Mouse (Mus musculus) lung, embryonic 14.5 days (tissue): ENCODE data around the gene Dhx15. TPM values are rescaled to one million over a fixed set of nuclear protein-coding genes. Genes with fewer than 3 reads are reported as not detected.
A peak's percentile ranks its signal among the peaks of the same experiment; 100 is the strongest.

Experiments used
- ATAC-seq: fragments of 200-750 bp; cut with Nextera tagmentation; 2 replicates; pipeline ENCODE4 v1.8.0; 2017; ENCODE audit warnings: mild to moderate bottlenecking, moderate TSS enrichment, moderate library complexity; ENCODE audit not compliant: insufficient read depth
- DNase-seq: peaks from one replicate; pipeline ENCODE4 v3.0.0-alpha.2; 2015
- H3K27ac ChIP-seq: fragments of 300-500 bp; sonication (generic); 2 replicates; pipeline ENCODE4 v1.5.1; 2014; ENCODE audit warnings: low read depth, mild to moderate bottlenecking, moderate library complexity
- H3K27me3 ChIP-seq: fragments of 300-500 bp; sonication (generic); 2 replicates; pipeline ENCODE4 v1.6.1; 2014; ENCODE audit warnings: low read length, control low read depth; ENCODE audit not compliant: insufficient read depth
- H3K36me3 ChIP-seq: fragments of 300-500 bp; sonication (generic); 2 replicates; pipeline ENCODE4 v1.6.1; 2014; ENCODE audit warnings: control low read depth; ENCODE audit not compliant: insufficient read depth
- H3K4me1 ChIP-seq: fragments of 300-500 bp; sonication (generic); 2 replicates; pipeline ENCODE4 v1.6.1; 2014; ENCODE audit warnings: antibody characterized with exemption, control low read depth; ENCODE audit not compliant: insufficient read depth
- H3K4me2 ChIP-seq: fragments of 300-500 bp; sonication (generic); 2 replicates; pipeline ENCODE4 v1.6.1; 2014; ENCODE audit warnings: mild to moderate bottlenecking
- H3K4me3 ChIP-seq: fragments of 300-500 bp; sonication (generic); 2 replicates; pipeline ENCODE4 v1.5.1; 2014; ENCODE audit warnings: low read depth, low read length
- H3K9ac ChIP-seq: fragments of 300-500 bp; sonication (generic); 2 replicates; pipeline ENCODE4 v1.6.1; 2014
- H3K9me3 ChIP-seq: fragments of 300-500 bp; sonication (generic); 2 replicates; pipeline ENCODE4 v1.6.1; 2016; ENCODE audit warnings: low read depth, low read length, control low read depth
- CTCF ChIP-seq: IDR thresholded peaks from 2 replicates; pipeline ENCODE4 v1.5.1; 2016; ENCODE audit warnings: antibody characterized with exemption, low read depth
- WGBS: fragments of 180-500 bp; shearing (Covaris S2); extraction: QIAGEN DNeasy Blood & Tissue Kit; methylation state at CpG from one replicate; pipeline ENCODE4 v1.1.7; 2014; 5-methylcytosine and 5-hydroxymethylcytosine counted together
- polyA plus RNA-seq: library from polyadenylated mRNA; unstranded; fragments of >200 nt; fragmentation: Nextera tagmentation; extraction: Ambion mirVana; gene quantifications from 2 replicates; pipeline ENCODE4 v1.2.1, GENCODE M21; 2014

The Dhx15 gene
- polyA plus RNA-seq, 1 experiment from 2014 or later, result 96.8 TPM

- 0 out of 2 replicates have a peak overlapping the region, but pooled peaks have one; percentile 36 for H3K27ac ChIP-seq
- H3K27me3 ChIP-seq, result no peaks in the 10 kb centered on the region
- WGBS, result 41% methylated on average over 1 of the region's 1 CpGs
- no peak for DNase-seq
- peak overlapping the region; percentile 93 for H3K4me2 ChIP-seq
- peak overlapping the region; percentile 100 for H3K9ac ChIP-seq
- H3K36me3 ChIP-seq, result no peaks in the 10 kb centered on the region
- peaks cover 8% of the 10 kb centered on the region; the same call in 1 of the 2 replicates for H3K4me1 ChIP-seq
- TF ChIP-seq CTCF, result no peak
- peak overlapping the region; percentile 98 for H3K4me3 ChIP-seq
- H3K9me3 ChIP-seq, result no peaks in the 10 kb centered on the region
- no peak for ATAC-seq
Measured at GRCm38 (mm10) chr5:52191180-52191468, 810 bp upstream of the Dhx15 start.

GRCm38 (mm10) chr5:52189664-52190365, 499 bp downstream of the Dhx15 start:
- no peaks in the 10 kb centered on the region for H3K9me3 ChIP-seq
- peak overlapping the region; percentile 100 for H3K9ac ChIP-seq
- peak; percentile 78 for ATAC-seq
- DNase-seq, result peak; percentile 79
- WGBS, result under 1% methylated on average over 49 of the region's 63 CpGs
- H3K27me3 ChIP-seq, result no peaks in the 10 kb centered on the region
- H3K36me3 ChIP-seq, result peaks cover 1% of the 10 kb centered on the region; the same call in 1 of the 2 replicates
- H3K4me3 ChIP-seq, result peak overlapping the region; percentile 98
- H3K4me2 ChIP-seq, result peak overlapping the region; percentile 93
- peaks cover 11% of the 10 kb centered on the region; the same call in 1 of the 2 replicates for H3K4me1 ChIP-seq
- no peak for TF ChIP-seq CTCF
- peak overlapping the region; percentile 95 for H3K27ac ChIP-seq

GRCm38 (mm10) chr5:52188206-52188605, 2.1 kb downstream of the Dhx15 start:
- no peaks in the 10 kb centered on the region for H3K27me3 ChIP-seq
- no peak overlapping the region for H3K27ac ChIP-seq
- peaks cover 11% of the 10 kb centered on the region; the same call in 1 of the 2 replicates for H3K4me1 ChIP-seq
- peak overlapping the region; percentile 98 for H3K4me3 ChIP-seq
- no peaks in the 10 kb centered on the region for H3K9me3 ChIP-seq
- 16% methylated on average over 3 of the region's 3 CpGs for WGBS
- ATAC-seq (no peak), DNase-seq (no peak)
- peak overlapping the region; percentile 100 for H3K9ac ChIP-seq
- peak overlapping the region; percentile 93 for H3K4me2 ChIP-seq
- H3K36me3 ChIP-seq, result peaks cover 15% of the 10 kb centered on the region
- no peak for TF ChIP-seq CTCF

- TF ChIP-seq CTCF, result no peak
- Histone ChIP-seq H3K36me3 (peaks cover 46% of the 10 kb centered on the region), H3K4me2 (no peak overlapping the region), H3K27me3 (no peaks in the 10 kb centered on the region), H3K4me3 (no peak overlapping the region), H3K9ac (no peak overlapping the region), H3K4me1 (no peaks in the 10 kb centered on the region), H3K9me3 (no peaks in the 10 kb centered on the region), H3K27ac (no peak overlapping the region)
- 82% methylated on average over 1 of the region's 1 CpGs for WGBS
- DNase-seq (no peak), ATAC-seq (no peak)
Measured at GRCm38 (mm10) chr5:52177326-52177725, 13.0 kb downstream of the Dhx15 start.

GRCm38 (mm10) chr5:52168468-52168867, 21.8 kb downstream of the Dhx15 start:
- no peak for TF ChIP-seq CTCF

GRCm38 (mm10) chr5:52149138-52149537, 41.2 kb downstream of the Dhx15 start:
- no peak for DNase-seq
- Histone ChIP-seq H3K4me2 (no peak overlapping the region), H3K9me3 (no peaks in the 10 kb centered on the region), H3K4me1 (no peaks in the 10 kb centered on the region), H3K4me3 (no peak overlapping the region), H3K27ac (no peak overlapping the region), H3K9ac (no peak overlapping the region), H3K36me3 (peaks cover 47% of the 10 kb centered on the region), H3K27me3 (no peaks in the 10 kb centered on the region)
- no peak for ATAC-seq
- no peak for TF ChIP-seq CTCF
- WGBS, result 94% methylated on average over 3 of the region's 3 CpGs

More at GRCm38 (mm10) chr5:52168468-52168867, 21.8 kb downstream of the Dhx15 start:
- Histone ChIP-seq H3K27ac (no peak overlapping the region), H3K27me3 (no peaks in the 10 kb centered on the region), H3K4me3 (no peak overlapping the region), H3K9me3 (no peaks in the 10 kb centered on the region), H3K9ac (no peak overlapping the region), H3K4me1 (no peaks in the 10 kb centered on the region), H3K4me2 (no peak overlapping the region), H3K36me3 (peaks cover 55% of the 10 kb centered on the region)
- ATAC-seq, result no peak
- WGBS, result 27% methylated on average over 2 of the region's 2 CpGs
- peak; percentile 21 for DNase-seq

- Histone ChIP-seq H3K27me3 (no peaks in the 10 kb centered on the region), H3K36me3 (peaks cover 44% of the 10 kb centered on the region), H3K4me2 (no peak overlapping the region), H3K9me3 (no peaks in the 10 kb centered on the region), H3K4me1 (no peaks in the 10 kb centered on the region), H3K9ac (no peak overlapping the region), H3K27ac (no peak overlapping the region), H3K4me3 (no peak overlapping the region)
- WGBS, result 71% methylated on average over 4 of the region's 4 CpGs
- no peak for TF ChIP-seq CTCF
- ATAC-seq (no peak), DNase-seq (no peak)
Measured at GRCm38 (mm10) chr5:52147141-52147540, 43.2 kb downstream of the Dhx15 start.
